Mouse (Mus musculus): Measurements from ENCODE around the gene Elmo3.

The Elmo3 gene

DNA sequence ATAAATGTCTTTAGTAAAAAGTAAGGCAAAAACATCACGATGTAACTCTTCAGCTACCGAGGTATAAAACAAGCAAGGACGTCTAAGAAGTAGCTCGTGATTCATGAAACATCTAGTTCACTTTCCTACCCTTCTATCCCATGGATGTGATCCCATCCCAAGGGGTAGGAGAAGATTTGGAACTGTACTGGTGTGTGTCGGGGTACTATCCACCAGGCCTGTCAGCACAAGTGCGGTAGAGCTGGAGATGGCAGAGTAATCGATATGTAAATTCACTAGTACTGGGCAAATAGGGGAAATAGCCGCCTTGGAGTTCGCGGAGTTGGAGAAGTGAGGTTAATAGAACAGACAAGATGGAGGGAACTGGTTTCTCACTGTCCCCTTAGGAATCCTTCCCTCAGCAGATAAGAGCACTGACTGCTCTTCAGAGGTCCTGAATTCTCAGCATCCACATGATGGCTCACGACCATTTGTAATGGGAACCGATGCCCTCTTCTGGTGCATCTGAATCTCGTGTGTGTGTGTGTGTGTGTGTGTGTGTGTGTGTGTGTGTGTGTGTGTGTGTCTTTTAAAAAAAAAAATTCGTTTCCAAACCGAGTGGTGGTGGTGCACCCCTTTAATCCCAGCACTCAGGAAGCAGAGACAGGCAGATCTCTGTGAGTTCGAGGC is 42.0 kb upstream of the Elmo3 start:
- TF ChIP-seq NANOG (IDR thresholded peaks at IDR 0.05; ENCODE audit: borderline replicate concordance, low read length) (no peak), POU5F1 (IDR thresholded peaks at IDR 0.05; ENCODE audit: borderline replicate concordance, low read length) (no peak), CTCF (conservative IDR thresholded peaks at IDR 0.05; ENCODE audit: low read length) (no peak)
- peak overlapping the region; percentile 81 for H3K4me3 ChIP-seq (replicated peaks; ENCODE audit: low read length)
- 0 out of 2 replicates have a peak, but pooled peaks cover 3% of the 10 kb centered on the region for H3K9me3 ChIP-seq (ENCODE audit: low read length)
- peaks cover 92% of the 10 kb centered on the region for H3K27me3 ChIP-seq (ENCODE audit: insufficient read depth, low read length)
- no peaks in the 10 kb centered on the region for H3K36me3 ChIP-seq (ENCODE audit: insufficient read depth, low read length)
- peaks cover 82% of the 10 kb centered on the region for H3K4me1 ChIP-seq (replicated peaks; ENCODE audit: low read depth, low read length)

DNA sequence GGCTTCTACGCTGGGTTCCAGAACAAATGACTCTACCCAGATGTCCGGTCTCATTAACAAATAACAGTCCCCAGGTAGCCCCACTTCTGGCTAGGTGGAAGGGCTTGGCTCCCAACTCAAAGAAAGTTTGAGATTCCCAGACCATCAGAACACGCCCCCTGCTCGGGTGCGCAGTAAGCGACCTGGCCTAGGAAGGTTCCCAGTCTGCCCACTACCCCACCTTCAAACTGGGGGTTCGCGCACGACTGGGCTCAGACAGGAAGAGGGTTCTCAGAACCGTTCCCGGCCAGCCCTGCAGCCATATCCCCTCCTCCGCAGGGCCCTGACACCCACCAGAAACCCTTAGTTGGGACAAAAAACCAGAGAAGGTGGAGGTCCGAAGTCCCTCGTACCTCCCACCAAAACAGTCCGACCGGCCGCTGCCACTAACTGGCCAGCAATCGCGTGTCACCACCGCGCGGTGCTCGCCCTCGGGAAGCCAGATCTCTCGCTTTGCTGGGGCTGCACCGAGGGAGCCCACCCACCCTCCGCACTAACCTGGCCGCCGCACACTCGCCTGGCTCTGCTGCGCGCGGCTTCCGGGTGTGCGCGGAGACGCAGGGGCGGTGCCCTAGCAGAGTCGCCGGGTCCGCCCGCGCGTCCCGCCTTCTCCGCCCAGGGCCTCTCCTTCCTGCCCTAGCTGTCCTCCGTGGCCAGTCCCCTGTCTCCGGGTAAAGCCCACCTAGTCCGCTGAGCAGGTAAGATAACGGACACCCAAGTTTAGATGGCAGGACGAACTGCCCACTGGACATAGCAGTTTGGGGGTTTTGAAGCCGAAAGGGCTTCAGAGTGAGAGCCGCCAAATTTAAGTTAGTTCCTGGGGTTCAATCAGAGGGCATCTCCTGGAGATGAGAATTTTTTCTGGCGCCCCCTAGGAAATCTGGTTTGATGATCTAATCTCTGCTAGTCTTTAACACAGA is 41.1 kb upstream of the Elmo3 start, which contains the start of the genes Tradd and Fbxl8:
Gene Tradd, minus strand, starts transcription at position 586 of the 959 bp plus-strand sequence.
Gene Fbxl8, plus strand, starts transcription at position 625 of the 959 bp plus-strand sequence.
- H3K9me3 ChIP-seq (ENCODE audit: low read length), result 0 out of 2 replicates have a peak, but pooled peaks cover 3% of the 10 kb centered on the region
- no peaks in the 10 kb centered on the region for H3K36me3 ChIP-seq (ENCODE audit: insufficient read depth, low read length)
- peak within 1 kb of the TSS; percentile 81 for H3K4me3 ChIP-seq (replicated peaks; ENCODE audit: low read length)
- peaks cover 92% of the 10 kb centered on the region for H3K27me3 ChIP-seq (ENCODE audit: insufficient read depth, low read length)
- H3K4me1 ChIP-seq (replicated peaks; ENCODE audit: low read depth, low read length), result peaks cover 80% of the 10 kb centered on the region
- TF ChIP-seq POU5F1 (IDR thresholded peaks at IDR 0.05; ENCODE audit: borderline replicate concordance, low read length), result no peak
- 0 out of 2 replicates have a peak, but pooled peaks have one; percentile 15 for TF ChIP-seq CTCF (conservative IDR thresholded peaks at IDR 0.05; ENCODE audit: low read length)

DNA sequence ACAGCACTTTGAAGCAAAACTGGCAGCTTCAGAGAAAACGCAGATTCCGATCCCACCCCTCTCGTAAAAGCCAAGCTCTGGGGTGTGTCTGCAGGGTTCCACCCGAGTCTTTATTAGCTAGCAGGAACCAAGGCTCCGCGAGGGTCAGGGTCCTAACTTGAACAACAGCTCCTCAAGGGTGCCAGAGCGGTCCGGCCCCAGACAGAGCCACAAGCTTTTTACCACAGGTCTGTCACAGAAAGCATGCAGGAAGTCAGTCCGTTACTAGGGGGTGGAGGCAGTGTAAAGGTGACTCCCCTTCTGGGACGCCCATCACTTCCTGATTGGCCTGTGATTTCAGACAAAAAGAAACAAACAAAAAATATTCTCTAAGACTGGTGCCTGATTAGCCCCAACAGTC is 40.3 kb upstream of the Elmo3 start:
- Histone ChIP-seq H3K27me3 (ENCODE audit: insufficient read depth, low read length) (peaks cover 92% of the 10 kb centered on the region), H3K4me1 (replicated peaks; ENCODE audit: low read depth, low read length) (peaks cover 80% of the 10 kb centered on the region), H3K4me3 (replicated peaks; ENCODE audit: low read length) (peak overlapping the region; percentile 81), H3K36me3 (ENCODE audit: insufficient read depth, low read length) (no peaks in the 10 kb centered on the region), H3K9me3 (ENCODE audit: low read length) (0 out of 2 replicates have a peak, but pooled peaks cover 3% of the 10 kb centered on the region)
- no peak for TF ChIP-seq POU5F1 (IDR thresholded peaks at IDR 0.05; ENCODE audit: borderline replicate concordance, low read length)
- TF ChIP-seq NANOG (IDR thresholded peaks at IDR 0.05; ENCODE audit: borderline replicate concordance, low read length), result no peak

DNA sequence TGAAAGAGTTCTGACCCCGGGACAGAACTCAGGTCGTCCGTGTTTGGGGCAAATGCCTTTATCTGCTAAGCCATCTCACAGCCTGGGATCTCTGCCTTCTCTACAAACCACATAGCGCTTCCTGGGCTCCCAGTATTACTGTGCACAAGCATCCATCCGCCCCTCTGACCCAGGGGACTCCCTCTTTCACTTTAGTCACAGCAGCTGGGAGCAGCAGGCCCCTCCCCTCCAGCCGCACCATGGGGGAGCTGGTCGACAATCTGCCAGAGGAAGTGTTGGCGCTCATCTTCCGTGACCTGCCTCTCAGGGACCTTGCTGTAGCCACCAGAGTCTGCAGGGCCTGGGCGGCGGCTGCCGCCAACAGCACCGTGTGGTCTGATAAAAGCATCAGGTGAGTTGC is 38.6 kb upstream of the Elmo3 start:
- Histone ChIP-seq H3K36me3 (ENCODE audit: insufficient read depth, low read length) (no peaks in the 10 kb centered on the region), H3K27me3 (ENCODE audit: insufficient read depth, low read length) (peaks cover 94% of the 10 kb centered on the region), H3K9me3 (ENCODE audit: low read length) (no peaks in the 10 kb centered on the region), H3K4me3 (replicated peaks; ENCODE audit: low read length) (0 out of 2 replicates have a peak overlapping the region, but pooled peaks have one; percentile 10), H3K4me1 (replicated peaks; ENCODE audit: low read depth, low read length) (peaks cover 80% of the 10 kb centered on the region)
- TF ChIP-seq NANOG (IDR thresholded peaks at IDR 0.05; ENCODE audit: borderline replicate concordance, low read length) (no peak), CTCF (conservative IDR thresholded peaks at IDR 0.05; ENCODE audit: low read length) (no peak), POU5F1 (IDR thresholded peaks at IDR 0.05; ENCODE audit: borderline replicate concordance, low read length) (no peak)

DNA sequence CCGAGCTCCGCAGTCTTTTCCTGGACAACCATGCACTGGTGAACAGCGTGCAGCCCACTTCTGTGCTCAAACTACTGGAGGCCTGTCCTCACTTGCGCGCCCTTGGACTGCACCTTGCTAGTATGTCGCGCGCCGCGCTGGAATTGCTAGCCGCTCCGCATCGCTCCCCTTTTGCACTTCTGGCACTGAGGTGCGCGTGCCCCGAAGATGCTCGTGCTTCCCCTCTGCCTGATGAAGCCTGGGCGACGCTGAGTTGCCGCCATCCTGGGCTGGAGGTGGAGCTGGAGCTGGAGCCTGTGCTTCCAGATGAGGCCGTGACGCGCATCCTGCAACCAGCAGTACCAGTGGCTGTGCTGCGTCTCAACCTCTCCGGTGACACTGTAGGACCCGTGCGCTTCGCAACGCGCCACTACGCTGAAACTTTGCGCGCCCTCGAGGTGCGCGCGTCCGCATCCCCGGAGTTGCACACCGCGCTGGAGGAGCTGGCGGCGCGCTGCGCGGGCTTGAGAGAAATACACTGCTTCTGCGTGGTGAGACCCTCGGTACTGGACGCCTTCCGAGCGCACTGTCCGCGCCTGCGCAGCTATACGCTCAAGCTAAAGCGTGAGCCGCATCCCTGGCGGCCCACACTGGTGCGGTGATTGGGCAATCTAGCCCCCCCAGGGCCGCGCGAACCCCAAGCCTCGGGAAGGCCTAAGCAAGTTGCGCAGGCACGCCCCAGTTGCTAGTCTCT is 36.9 kb upstream of the Elmo3 start:
- Histone ChIP-seq H3K27me3 (ENCODE audit: insufficient read depth, low read length) (peaks cover 96% of the 10 kb centered on the region), H3K36me3 (ENCODE audit: insufficient read depth, low read length) (no peaks in the 10 kb centered on the region), H3K4me1 (replicated peaks; ENCODE audit: low read depth, low read length) (peaks cover 70% of the 10 kb centered on the region), H3K9me3 (ENCODE audit: low read length) (no peaks in the 10 kb centered on the region), H3K4me3 (replicated peaks; ENCODE audit: low read length) (peak overlapping the region; percentile 78)
- TF ChIP-seq CTCF (conservative IDR thresholded peaks at IDR 0.05; ENCODE audit: low read length) (no peak), POU5F1 (IDR thresholded peaks at IDR 0.05; ENCODE audit: borderline replicate concordance, low read length) (no peak), NANOG (IDR thresholded peaks at IDR 0.05; ENCODE audit: borderline replicate concordance, low read length) (no peak)

DNA sequence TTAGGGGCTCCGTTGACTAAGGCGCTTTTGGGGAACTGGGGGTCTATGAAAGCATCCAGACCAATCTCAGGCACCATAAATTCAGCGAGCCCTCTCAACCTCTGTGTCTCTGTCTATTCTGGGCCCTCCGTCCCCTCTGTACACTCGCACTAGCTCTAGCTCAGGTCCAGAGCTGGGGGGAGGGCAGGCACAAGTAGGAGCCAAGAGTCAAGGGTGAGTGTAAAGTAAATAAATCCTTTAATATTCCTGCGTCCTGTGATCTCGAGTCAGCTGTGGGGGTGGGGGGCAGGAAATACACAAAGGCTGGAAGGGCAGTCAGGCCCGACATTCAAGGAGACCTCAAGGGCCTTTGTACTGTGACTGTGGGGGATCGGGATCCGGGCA is 36.3 kb upstream of the Elmo3 start:
- H3K36me3 ChIP-seq (ENCODE audit: insufficient read depth, low read length), result no peaks in the 10 kb centered on the region
- H3K27me3 ChIP-seq (ENCODE audit: insufficient read depth, low read length), result peaks cover 97% of the 10 kb centered on the region
- peaks cover 65% of the 10 kb centered on the region for H3K4me1 ChIP-seq (replicated peaks; ENCODE audit: low read depth, low read length)
- H3K4me3 ChIP-seq (replicated peaks; ENCODE audit: low read length), result peak overlapping the region; percentile 78
- H3K9me3 ChIP-seq (ENCODE audit: low read length), result no peaks in the 10 kb centered on the region
- TF ChIP-seq CTCF (conservative IDR thresholded peaks at IDR 0.05; ENCODE audit: low read length), result no peak
- TF ChIP-seq NANOG (IDR thresholded peaks at IDR 0.05; ENCODE audit: borderline replicate concordance, low read length), result no peak
- no peak for TF ChIP-seq POU5F1 (IDR thresholded peaks at IDR 0.05; ENCODE audit: borderline replicate concordance, low read length)

DNA sequence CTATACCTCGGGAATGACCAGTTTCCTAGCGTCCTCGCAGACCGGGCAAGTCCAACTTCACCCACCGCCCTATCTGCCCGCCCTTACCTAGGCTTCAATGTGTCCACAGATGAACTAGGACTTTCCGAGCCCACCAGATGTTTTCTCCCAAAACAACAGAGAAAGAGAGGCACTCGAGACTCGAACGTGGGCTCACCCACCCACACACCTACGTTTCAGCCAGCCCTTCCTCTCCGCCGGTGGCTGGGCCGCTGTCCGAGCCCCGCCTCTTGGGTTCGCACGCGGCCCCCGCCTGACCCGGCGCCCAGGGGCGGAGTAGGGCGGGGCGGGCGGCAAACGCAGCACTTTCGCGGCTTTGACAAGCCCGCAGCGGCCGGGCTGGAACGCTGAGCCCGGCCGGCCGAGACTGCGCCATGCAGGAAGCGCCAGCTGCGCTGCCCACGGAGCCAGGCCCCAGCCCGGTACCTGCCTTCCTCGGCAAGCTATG is 35.9 kb upstream of the Elmo3 start, which contains the start of gene Hsf4:
Gene Hsf4, plus strand, starts transcription at position 341 of the 487 bp plus-strand sequence.
- TF ChIP-seq CTCF (conservative IDR thresholded peaks at IDR 0.05; ENCODE audit: low read length) (no peak), NANOG (IDR thresholded peaks at IDR 0.05; ENCODE audit: borderline replicate concordance, low read length) (no peak), POU5F1 (IDR thresholded peaks at IDR 0.05; ENCODE audit: borderline replicate concordance, low read length) (no peak)
- Histone ChIP-seq H3K9me3 (ENCODE audit: low read length) (no peaks in the 10 kb centered on the region), H3K4me3 (replicated peaks; ENCODE audit: low read length) (peak within 1 kb of the TSS; percentile 78), H3K27me3 (ENCODE audit: insufficient read depth, low read length) (peaks cover 97% of the 10 kb centered on the region), H3K4me1 (replicated peaks; ENCODE audit: low read depth, low read length) (peaks cover 64% of the 10 kb centered on the region), H3K36me3 (ENCODE audit: insufficient read depth, low read length) (no peaks in the 10 kb centered on the region)

Data from E14TG2a.4 (cell line).